Mouse (Mus musculus): Measurements from ENCODE around the gene Gm48552.

- TF ChIP-seq CTCF (IDR thresholded peaks at IDR 0.05) (no peak), EP300 (IDR thresholded peaks at IDR 0.05; ENCODE audit: insufficient read depth, low read depth, low read length) (no peak), POLR2A (IDR thresholded peaks at IDR 0.05; ENCODE audit: insufficient read depth, low read depth, low read length) (no peak)
These were observed 29.6 kb downstream of the Gm48552 start for GRCm38 (mm10) chr10:81418216-81419070.

All from heart, adult 2 months (tissue).